Mouse (Mus musculus) layer of hippocampus, adult 18-20 months (tissue): ENCODE data around the gene Dact1. TPM values are rescaled to one million over a fixed set of nuclear protein-coding genes. Genes with fewer than 3 reads are reported as not detected.

Experiments used
- DNase-seq, 2 experiments: peaks; one replicate each; pipeline ENCODE4 v3.0.0; 2022; ENCODE audit warnings: low spot score in 2 of 2
- long read RNA-seq: library from polyadenylated mRNA; stranded (forward); transcript quantifications from one replicate; pipeline ENCODE4 v2.0.0, GENCODE M21; 2021
- total RNA-seq, 2 experiments: library from RNA; stranded (reverse); gene quantifications; 2 replicates each; pipeline ENCODE4 v1.2.3; 2021

Dact1 gene
- total RNA-seq = 1 to 10 TPM; 7.4 to 8.7 TPM
- long read RNA-seq, transcript Dact1-202 (4 exons, 2,448 nt) = major isoform, 7 of 17 reads
- long read RNA-seq, transcript Dact1-201 (4 exons, 3,650 nt) = major isoform, 7 of 17 reads
- long read RNA-seq, partial matches to known transcripts = 0 of 17 reads
- long read RNA-seq, other reads (novel, unspliced or antisense) = 3 of 17 reads

- peak; percentile 35 to 55 for DNase-seq
Measured at GRCm38 (mm10) chr12:71309581-71310067, at the start of gene Dact1. Gene Dact1, plus strand, starts transcription at chr12:71309884.

DNA sequence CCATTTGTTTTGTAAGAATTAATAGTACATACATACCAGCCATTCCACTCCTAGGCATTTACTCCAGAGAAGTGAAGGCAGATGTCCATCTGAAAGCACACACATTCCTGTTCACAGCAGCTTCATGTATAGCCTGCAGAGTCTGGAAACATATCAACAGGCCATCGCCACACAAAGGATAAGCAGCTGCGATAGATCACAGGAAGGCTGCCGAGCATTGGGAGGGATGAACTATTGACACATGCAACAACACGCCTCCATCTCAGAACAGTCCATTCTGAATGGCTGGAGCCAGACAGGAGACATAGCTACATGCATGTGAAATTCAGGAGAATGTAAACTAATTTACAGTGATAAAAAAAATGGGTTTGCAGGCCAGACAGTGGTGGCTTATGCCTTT is 45.5 kb upstream of the Dact1 start:
- DNase-seq = no peak

DNA sequence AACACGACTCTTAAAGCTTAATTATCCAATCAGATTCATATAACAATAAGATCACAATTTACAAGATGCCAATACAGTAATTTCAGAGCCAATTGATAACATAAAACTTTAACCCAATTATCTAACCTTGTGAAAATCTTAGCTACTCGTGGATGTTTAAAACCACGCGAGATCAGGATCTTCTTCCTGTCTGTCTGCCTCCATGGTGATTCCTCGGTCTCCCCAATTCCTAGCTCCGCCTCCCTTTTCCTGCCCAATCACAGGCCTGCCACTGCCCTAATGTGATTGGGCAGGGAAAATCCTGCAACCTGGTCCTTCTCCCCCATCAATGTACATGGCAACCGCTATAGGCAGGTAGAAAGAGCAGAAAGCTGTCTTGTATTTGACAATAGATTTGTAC is 40.3 kb upstream of the Dact1 start:
- no peak for DNase-seq

GRCm38 (mm10) chr12:71271131-71271530 is 38.6 kb upstream of the Dact1 start:
- no peak for DNase-seq

- no peak for DNase-seq
Measured at GRCm38 (mm10) chr12:71274519-71275237, 35.0 kb upstream of the Dact1 start.

DNA sequence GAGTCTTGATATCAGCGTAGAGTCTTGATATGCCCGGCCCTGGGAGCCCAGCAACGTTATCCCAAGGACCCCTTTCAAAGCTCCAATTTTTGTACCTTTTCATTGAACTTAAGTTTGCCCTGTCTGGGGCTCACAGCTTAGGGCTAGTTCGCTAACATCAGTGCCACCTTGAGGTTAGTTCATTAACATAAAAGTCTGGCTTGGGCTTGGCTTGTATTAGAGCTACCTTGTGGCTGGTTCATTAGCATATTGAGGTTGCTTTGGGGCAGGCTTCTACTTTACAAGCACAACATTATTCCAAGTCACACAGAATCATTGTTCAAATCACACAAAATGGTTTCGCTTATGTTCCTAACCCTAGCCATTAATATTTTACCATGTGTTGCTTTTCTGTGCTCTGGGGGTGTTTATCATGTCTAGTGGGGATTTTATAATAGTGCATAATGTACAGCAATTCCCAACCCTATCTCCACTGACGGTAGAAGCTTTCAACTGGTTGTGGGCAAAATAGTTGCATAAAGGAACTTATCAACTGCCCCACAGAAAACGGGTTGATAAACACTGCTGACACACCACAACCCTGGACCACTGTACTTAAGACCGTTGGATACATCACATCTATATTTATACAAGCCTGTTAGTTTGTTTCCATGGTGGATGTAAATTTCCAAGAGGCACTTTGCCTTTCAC is 33.6 kb upstream of the Dact1 start:
- no peak for DNase-seq

- DNase-seq = no peak
Measured at GRCm38 (mm10) chr12:71279521-71280262, 30.0 kb upstream of the Dact1 start.

DNA sequence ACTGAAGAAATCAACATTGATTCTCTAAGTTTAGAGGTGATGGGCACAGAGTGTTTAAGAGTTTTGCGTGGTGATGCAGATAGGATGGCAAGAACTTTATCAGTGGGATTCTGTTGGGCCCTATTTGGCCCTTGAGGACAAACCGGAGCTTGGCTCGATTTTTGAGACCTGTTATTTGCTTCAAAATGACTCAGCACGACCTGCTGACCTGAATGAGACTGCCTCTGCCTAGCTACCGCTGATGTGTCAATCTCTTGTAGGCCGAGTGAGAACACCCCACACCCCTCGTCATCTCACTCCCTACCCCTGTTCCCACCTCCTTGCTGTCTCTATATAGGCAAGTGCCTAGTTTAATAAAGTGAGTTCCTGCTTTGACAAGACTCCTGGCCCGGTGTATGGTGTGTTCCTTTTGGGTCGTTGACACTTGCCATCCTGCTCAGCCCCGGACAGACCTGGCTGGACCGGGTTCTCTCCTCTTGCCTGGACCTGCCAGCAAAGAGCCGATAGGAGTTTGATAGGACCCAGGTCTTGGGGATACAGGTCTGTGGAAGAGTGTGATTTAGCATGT is 28.4 kb upstream of the Dact1 start:
- DNase-seq = no peak

DNA sequence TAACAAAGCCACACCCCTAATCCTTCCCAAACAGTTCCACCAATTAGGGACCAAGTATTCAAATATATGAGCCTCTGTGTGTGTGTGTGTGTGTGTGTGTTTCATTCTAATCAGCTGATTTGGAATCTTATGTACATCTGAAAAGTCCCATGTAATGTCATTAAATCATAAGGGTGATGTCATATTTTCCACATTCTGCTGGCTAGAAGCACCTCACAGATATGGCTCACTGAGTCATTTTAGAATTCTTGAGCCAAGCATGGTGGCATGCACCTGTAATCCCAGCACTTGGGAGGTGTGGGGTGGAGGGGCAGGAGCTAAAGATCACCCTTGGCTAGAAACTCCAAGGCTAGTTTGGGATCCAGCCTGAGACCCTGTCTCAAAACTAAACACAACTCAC is 24.3 kb upstream of the Dact1 start:
- DNase-seq = no peak

DNA sequence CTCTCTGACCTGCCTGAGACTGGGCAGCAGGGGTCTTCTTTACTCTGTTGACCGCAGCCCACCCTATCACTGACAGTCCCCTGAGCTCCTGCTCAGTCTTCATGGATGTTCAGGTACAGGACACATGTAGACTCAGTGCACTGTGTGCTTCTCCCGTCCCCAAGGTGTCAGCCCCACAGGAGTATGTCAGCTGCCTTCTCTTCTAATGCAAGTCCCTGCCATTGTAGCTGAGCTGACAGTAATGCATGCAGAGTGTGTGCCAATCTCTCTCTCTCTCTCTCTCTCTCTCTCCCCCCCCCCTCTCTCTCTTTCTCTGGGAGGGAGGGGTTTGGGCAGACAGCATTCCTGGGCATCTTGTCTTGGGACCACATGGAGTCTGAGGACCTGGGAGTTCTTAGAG is 19.2 kb upstream of the Dact1 start:
- no peak for DNase-seq

- DNase-seq = no peak
Measured at GRCm38 (mm10) chr12:71293960-71294942, 15.4 kb upstream of the Dact1 start.

DNA sequence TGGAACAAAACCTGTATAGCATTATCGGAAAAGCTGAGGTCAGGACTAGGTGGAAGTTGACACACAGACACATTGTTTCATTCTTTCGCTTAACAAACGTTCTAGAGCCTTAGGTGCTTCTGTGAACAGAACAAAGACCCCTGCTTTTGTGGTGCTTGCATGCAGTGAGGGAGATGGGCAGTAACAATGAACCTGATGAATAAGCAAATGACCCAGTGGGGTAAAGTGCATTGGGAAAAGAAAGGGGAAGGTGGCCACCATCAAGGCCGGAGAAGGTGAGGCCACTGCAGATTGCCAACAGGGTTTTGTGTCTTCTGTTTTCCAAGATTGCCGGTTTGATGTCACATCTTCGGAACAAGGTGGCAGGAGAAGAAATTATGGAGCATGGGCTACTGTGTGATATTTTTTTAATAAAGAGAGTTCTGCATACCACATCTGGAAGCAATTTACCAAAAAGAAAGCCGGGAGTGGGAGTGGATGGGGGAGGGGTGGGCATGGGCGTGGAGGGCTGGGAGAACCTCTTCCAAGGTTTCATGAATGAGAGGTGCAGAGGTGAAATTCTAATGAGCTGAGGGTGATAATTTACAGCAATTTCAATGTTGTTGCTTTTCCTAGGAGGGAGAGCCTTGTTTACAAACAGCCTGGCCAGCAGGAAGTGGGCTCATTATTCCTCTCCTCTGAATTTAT is 12.7 kb upstream of the Dact1 start:
- DNase-seq = no peak

DNA sequence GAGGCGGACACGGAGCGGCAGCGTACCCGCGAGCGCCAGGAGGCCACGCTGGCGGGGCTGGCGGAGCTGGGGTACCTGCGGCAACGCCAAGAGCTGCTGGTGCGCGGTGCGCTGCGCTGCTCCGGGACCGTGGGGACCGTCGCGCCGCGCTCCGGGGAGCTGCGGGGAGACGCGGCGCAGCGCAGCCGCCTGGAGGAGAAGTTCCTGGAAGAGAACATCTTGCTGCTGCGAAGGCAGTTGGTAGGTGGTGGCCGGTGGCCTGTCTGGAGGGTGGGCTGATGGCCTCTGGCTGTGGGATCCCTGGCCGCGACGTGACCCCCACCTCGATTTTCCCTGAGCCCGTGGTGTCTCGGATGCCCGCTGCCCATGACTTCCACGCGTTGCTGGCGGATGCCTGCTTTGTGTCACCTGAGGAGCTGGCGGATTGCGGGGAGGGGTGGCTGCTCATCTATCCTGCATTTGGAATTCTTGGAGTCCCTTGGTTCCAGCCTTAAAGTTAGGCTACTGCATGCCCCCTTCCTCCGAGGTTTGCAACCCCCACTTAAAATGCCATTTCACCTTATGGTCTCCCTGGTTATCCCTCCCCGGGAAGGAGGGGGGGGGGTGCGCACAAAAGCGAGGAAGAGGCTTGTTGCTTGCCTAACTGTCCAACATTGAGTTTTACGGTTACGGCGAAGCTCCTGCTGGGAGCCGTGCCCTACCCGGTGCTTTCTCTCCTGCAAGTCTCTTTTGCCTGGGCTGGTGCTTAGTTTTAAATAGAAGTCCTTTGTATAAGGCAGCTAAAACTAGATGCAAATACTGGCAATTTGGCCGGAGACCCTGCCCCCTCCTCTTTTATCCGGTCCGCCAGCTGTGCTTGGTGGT is 616 bp downstream of the Dact1 start:
- peak in 1 of 2 experiments; percentile 25 for DNase-seq

- peak; percentile 40 to 75 for DNase-seq
Measured at GRCm38 (mm10) chr12:71311237-71311887, 1.7 kb downstream of the Dact1 start.

- DNase-seq = no peak
Measured at GRCm38 (mm10) chr12:71318239-71318638, 8.6 kb downstream of the Dact1 start.

GRCm38 (mm10) chr12:71319536-71319935 is 9.9 kb downstream of the Dact1 start:
- DNase-seq = no peak

GRCm38 (mm10) chr12:71332646-71333045 is 23.0 kb downstream of the Dact1 start:
- no peak for DNase-seq

DNA sequence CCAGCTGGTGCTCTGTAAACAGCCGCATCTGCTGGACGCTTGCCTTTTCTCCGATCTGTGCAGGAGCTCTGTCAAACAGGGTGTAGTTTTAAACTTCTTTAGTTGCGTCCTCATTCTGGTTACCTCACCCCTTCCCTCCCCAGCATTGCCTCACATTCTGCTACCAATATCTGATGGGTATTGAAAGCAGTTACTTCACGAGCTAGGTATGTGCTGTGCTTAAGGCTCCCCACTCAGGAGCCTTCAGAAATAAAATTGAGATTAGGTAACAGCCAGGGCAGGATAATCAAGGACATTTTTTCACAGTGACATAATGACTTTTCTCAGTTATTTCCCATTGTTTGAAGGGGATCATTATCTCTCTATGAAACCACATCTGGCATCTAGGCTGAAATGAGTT is 23.9 kb downstream of the Dact1 start:
- DNase-seq = no peak
